Mouse (Mus musculus) testis, adult 2 months (tissue): ENCODE results near the gene Ltk.

Source experiments
- CTCF ChIP-seq: fragments of 200-500 bp; IDR thresholded peaks from 2 replicates; pipeline ENCODE4 v1.5.1; 2012; ENCODE audit warnings: low read depth, mild to moderate bottlenecking, inconsistent platforms, low read length, moderate library complexity; ENCODE audit not compliant: control insufficient read depth, insufficient read depth, insufficient replicate concordance
- POLR2A ChIP-seq: fragments of 200-500 bp; IDR thresholded peaks from 2 replicates; pipeline ENCODE4 v1.6.1; 2012; ENCODE audit warnings: low read depth, mild to moderate bottlenecking, inconsistent platforms, low read length, moderate library complexity; ENCODE audit not compliant: control insufficient read depth

GRCm38 (mm10) chr2:119721070-119721469 is 39.2 kb downstream of the Ltk start:
- TF ChIP-seq CTCF (no peak), POLR2A (no peak)
